Mouse (Mus musculus) testis, adult 2 months (tissue): ENCODE data around the gene Zfp423.

ENCODE experiments used
- CTCF ChIP-seq: fragments of 200-500 bp; IDR thresholded peaks from 2 replicates; pipeline ENCODE4 v1.5.1; 2012; ENCODE audit warnings: low read depth, mild to moderate bottlenecking, inconsistent platforms, low read length, moderate library complexity; ENCODE audit not compliant: control insufficient read depth, insufficient read depth, insufficient replicate concordance
- POLR2A ChIP-seq: fragments of 200-500 bp; IDR thresholded peaks from 2 replicates; pipeline ENCODE4 v1.6.1; 2012; ENCODE audit warnings: low read depth, mild to moderate bottlenecking, inconsistent platforms, low read length, moderate library complexity; ENCODE audit not compliant: control insufficient read depth

DNA sequence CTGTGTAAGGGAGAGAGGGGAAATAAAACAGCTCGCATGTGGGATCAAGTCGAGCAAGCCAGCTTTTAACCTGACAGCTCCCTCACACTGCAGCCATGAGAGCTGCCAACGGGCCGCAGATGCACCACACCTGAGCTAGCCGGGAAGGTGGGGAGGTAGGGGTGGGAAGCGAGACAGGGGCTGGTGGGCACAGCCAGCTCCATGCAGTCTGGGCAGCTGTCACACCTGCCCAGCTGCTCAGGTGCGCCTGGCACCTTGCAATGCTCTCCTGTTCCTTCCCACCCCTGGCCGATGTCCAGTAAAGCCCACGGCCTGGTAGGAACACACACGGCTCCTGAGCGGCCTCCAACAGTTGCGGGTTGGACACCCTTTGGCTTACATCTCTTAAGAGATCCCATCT is 338.2 kb downstream of the Zfp423 start:
- no peak for TF ChIP-seq CTCF
- no peak for TF ChIP-seq POLR2A
